Mouse (Mus musculus): ENCODE results near the gene Cfap74. TPM values are rescaled to one million over a fixed set of nuclear protein-coding genes. Genes with fewer than 3 reads are reported as not detected.
"Not testable (repeated sequence)": the region's sequence is repeated elsewhere in the genome, so short reads cannot be mapped to it uniquely, and the experiment has no call there.

The Cfap74 gene
- total and polyA plus RNA-seq, 3 experiments: 0.62 to 0.65 (median 0.63) TPM

- peak; percentile 71 for DNase-seq
These were observed 60.7 kb downstream of the Cfap74 start for GRCm38 (mm10) chr4:155469590-155470262.

GRCm38 (mm10) chr4:155470263-155470953, 61.4 kb downstream of the Cfap74 start:
- DNase-seq: no peak

GRCm38 (mm10) chr4:155470997-155471396, 62.0 kb downstream of the Cfap74 start:
- DNase-seq: no peak

- no peak for DNase-seq
These were observed 62.4 kb downstream of the Cfap74 start for GRCm38 (mm10) chr4:155471406-155471805.

- DNase-seq: no peak
These were observed 63.8 kb downstream of the Cfap74 start for GRCm38 (mm10) chr4:155472716-155473290.

GRCm38 (mm10) chr4:155473319-155473718, 64.3 kb downstream of the Cfap74 start:
- DNase-seq: peak; percentile 87

GRCm38 (mm10) chr4:155473796-155474195, 64.8 kb downstream of the Cfap74 start:
- not testable (repeated sequence) for DNase-seq

GRCm38 (mm10) chr4:155481381-155482124, 72.6 kb downstream of the Cfap74 start:
- peak; percentile 82 for DNase-seq

GRCm38 (mm10) chr4:155482125-155482480, 73.1 kb downstream of the Cfap74 start:
- no peak for DNase-seq

- no peak for DNase-seq
These were observed 73.9 kb downstream of the Cfap74 start for GRCm38 (mm10) chr4:155482733-155483540.

- no peak for DNase-seq
These were observed 76.5 kb downstream of the Cfap74 start for GRCm38 (mm10) chr4:155485521-155485920.

- DNase-seq: no peak
These were observed 78.8 kb downstream of the Cfap74 start for GRCm38 (mm10) chr4:155487746-155488145.

- DNase-seq: peak; percentile 79
These were observed 79.4 kb downstream of the Cfap74 start for GRCm38 (mm10) chr4:155488232-155489025.

GRCm38 (mm10) chr4:155489101-155489970, 80.3 kb downstream of the Cfap74 start:
- DNase-seq: no peak

GRCm38 (mm10) chr4:155490456-155490855, 81.5 kb downstream of the Cfap74 start:
- peak; percentile 19 for DNase-seq

GRCm38 (mm10) chr4:155490990-155491504, 82.1 kb downstream of the Cfap74 start, which contains the start of gene Gnb1:
Gene Gnb1, plus strand, starts transcription at chr4:155491361.
- peak; percentile 94 for DNase-seq

GRCm38 (mm10) chr4:155491529-155492130, 82.6 kb downstream of the Cfap74 start:
- DNase-seq: no peak

GRCm38 (mm10) chr4:155492131-155492633, 83.2 kb downstream of the Cfap74 start:
- DNase-seq: peak; percentile 81

- no peak for DNase-seq
These were observed 85.9 kb downstream of the Cfap74 start for GRCm38 (mm10) chr4:155494891-155495290.

All from adrenal gland, adult 2 months (tissue).